Mouse (Mus musculus) intestine, embryonic 14.5 days (tissue): ENCODE measurements at regions not wholly inside any gene's neighbourhood (a gene's known extent, or its start where the extent isn't known, plus 50 kb on each side); places are given as distances from the start of the nearest gene placed in this dataset.
A peak's percentile ranks its signal among the peaks of the same experiment; 100 is the strongest.
"Not testable (repeated sequence)": the region's sequence is repeated elsewhere in the genome, so short reads cannot be mapped to it uniquely, and the experiment has no call there.

Experiments
- ATAC-seq: fragments of 200-750 bp; cut with Nextera tagmentation; replicated peaks from 2 replicates; pipeline ENCODE4 v1.8.0; 2017; ENCODE audit warnings: low read depth, moderate number of reproducible peaks, moderate TSS enrichment, moderate library complexity; ENCODE audit not compliant: low FRiP score, low TSS enrichment
- DNase-seq: peaks from one replicate; pipeline ENCODE4 v3.0.0-alpha.2; 2018; ENCODE audit warnings: low spot score
- H3K27ac ChIP-seq: fragments of 300-500 bp; sonication (generic); 2 replicates; pipeline ENCODE4 v1.5.1; 2014; ENCODE audit warnings: low read depth, mild to moderate bottlenecking, control low read depth
- H3K27me3 ChIP-seq: fragments of 300-500 bp; sonication (generic); replicated peaks from 2 replicates; pipeline ENCODE4 v1.6.1; 2014; ENCODE audit warnings: low read length, control low read depth; ENCODE audit not compliant: control insufficient read depth, insufficient read depth
- H3K36me3 ChIP-seq: fragments of 300-500 bp; sonication (generic); 2 replicates; pipeline ENCODE4 v1.6.1; 2014; ENCODE audit warnings: low read length, control low read depth; ENCODE audit not compliant: control insufficient read depth, insufficient read depth
- H3K4me1 ChIP-seq: fragments of 300-500 bp; sonication (generic); replicated peaks from 2 replicates; pipeline ENCODE4 v1.6.1; 2014; ENCODE audit warnings: low read length, control low read depth, mixed read lengths; ENCODE audit not compliant: control insufficient read depth, insufficient read depth
- H3K4me2 ChIP-seq: fragments of 300-500 bp; sonication (generic); 2 replicates; pipeline ENCODE4 v1.6.1; 2014; ENCODE audit warnings: low read length
- H3K4me3 ChIP-seq: fragments of 300-500 bp; sonication (generic); 2 replicates; pipeline ENCODE4 v1.5.1; 2014; ENCODE audit warnings: low read depth, low read length, control low read depth, mixed read lengths
- H3K9ac ChIP-seq: fragments of 300-500 bp; sonication (generic); 2 replicates; pipeline ENCODE4 v1.6.1; 2014; ENCODE audit warnings: mild to moderate bottlenecking, low read length
- H3K9me3 ChIP-seq: fragments of 300-500 bp; sonication (generic); 2 replicates; pipeline ENCODE4 v1.6.1; 2016; ENCODE audit warnings: low read length, control low read depth; ENCODE audit not compliant: control insufficient read depth
- WGBS: fragments of 180-500 bp; shearing (Covaris S2); extraction: QIAGEN DNeasy Blood & Tissue Kit; methylation state at CpG from one replicate; pipeline ENCODE4 v1.1.7; 2014; 5-methylcytosine and 5-hydroxymethylcytosine counted together

DNA sequence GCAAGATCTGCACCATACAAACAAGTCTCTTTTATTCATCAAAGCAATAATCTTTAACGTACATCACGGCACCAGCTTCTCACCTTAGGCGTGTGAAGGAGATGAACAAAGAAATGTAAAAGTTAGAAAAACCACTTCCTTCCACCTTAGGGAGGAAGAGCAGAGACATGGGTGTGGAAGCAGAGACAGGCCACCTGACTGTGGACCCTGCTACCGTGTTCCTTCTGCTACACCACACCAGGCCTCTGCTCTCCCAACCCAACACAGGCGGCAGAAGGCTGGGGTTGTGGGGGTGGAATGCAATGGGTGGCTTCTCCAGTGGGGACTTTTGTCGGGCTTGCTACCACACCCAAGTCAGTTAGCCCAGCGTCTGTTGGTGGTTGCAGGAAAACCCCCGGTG lies 540.2 kb upstream of the Gm10131 start:
- Histone ChIP-seq H3K9me3 (peaks cover 8% of the 10 kb centered on the region; the same call in 1 of the 2 replicates), H3K36me3 (no peaks in the 10 kb centered on the region), H3K9ac (no peak overlapping the region), H3K27me3 (no peaks in the 10 kb centered on the region), H3K4me1 (no peaks in the 10 kb centered on the region), H3K4me2 (no peak overlapping the region), H3K27ac (no peak overlapping the region), H3K4me3 (no peak overlapping the region)
- 93% methylated on average over 8 of the region's 8 CpGs for WGBS
- DNase-seq (no peak), ATAC-seq (no peak)

DNA sequence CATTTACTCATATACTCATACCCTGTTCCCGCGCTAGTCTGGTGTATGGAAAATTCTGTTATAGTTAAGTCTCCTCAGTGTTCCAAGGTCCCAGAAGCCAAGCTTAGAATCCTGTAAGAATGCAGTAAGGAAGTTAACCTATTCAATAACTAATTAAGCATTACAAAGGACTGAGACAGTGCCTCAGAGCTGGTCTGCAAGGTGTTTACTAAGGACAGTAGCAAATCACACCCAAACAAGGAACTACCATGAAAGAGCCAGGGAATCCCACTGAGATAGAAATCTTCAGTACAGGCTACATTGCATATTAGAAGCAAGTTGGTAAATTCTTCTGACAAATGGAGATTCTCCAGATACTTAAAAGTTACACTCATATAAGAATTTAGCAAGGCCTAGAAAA lies 516.7 kb upstream of the Gm10131 start:
- DNase-seq, H3K4me1 ChIP-seq, H3K27me3 ChIP-seq, ATAC-seq, H3K4me3 ChIP-seq, H3K9me3 ChIP-seq, H3K4me2 ChIP-seq, H3K27ac ChIP-seq, H3K9ac ChIP-seq, H3K36me3 ChIP-seq: not testable (repeated sequence)
- WGBS, result 98% methylated on average over 2 of the region's 2 CpGs

DNA sequence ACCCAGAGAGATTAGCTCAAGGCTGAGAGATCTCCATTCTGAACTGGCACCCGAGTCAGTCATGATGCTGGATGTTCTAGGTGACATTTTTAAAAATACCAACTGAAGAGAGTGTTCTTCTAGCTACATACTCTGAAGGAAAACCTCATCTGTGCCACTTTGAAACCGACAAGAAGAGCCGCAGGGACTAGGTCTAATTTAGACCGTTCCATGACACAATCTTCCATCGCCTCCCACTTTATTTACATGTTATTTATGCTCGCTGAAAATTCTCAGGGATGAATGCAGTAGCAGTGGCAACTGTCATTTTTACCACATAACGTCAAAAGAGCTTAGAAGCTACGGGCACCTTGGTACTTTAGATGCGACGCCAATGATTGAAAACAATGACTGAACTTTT lies 514.1 kb upstream of the Gm10131 start:
- 81% methylated on average over 10 of the region's 10 CpGs for WGBS

DNA sequence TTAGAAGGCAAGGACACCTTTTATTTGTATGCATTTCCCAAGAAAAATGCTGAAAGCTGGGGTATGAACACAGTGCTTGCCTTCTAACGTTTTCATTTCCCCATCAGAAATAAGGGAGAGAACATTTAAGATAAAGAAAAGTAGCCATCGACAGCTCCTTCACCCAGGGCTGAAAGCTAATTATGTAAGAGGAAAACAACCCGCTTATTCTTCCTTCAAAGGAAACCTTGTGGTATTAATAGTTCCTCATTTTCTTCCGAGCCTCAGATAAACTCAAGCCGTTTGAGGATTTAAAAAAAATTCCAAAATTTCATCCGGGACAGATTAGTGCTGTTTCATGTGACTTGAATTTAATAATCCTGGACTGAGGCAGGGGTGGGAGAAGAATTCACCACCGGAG lies 512.2 kb upstream of the Gm10131 start:
- Histone ChIP-seq H3K9ac (no peak overlapping the region), H3K36me3 (no peaks in the 10 kb centered on the region), H3K27ac (no peak overlapping the region), H3K4me3 (no peak overlapping the region), H3K4me1 (no peaks in the 10 kb centered on the region; the same call in 1 of the 2 replicates), H3K9me3 (no peaks in the 10 kb centered on the region), H3K4me2 (no peak overlapping the region), H3K27me3 (no peaks in the 10 kb centered on the region)
- ATAC-seq, result no peak
- WGBS, result 74% methylated on average over 7 of the region's 7 CpGs
- no peak for DNase-seq

More for the DNA sequence above, 514.1 kb upstream of the Gm10131 start:
- Histone ChIP-seq H3K4me2 (no peak overlapping the region), H3K36me3 (no peaks in the 10 kb centered on the region), H3K4me1 (no peaks in the 10 kb centered on the region), H3K9me3 (no peaks in the 10 kb centered on the region), H3K27me3 (no peaks in the 10 kb centered on the region), H3K9ac (no peak overlapping the region), H3K27ac (no peak overlapping the region), H3K4me3 (no peak overlapping the region)
- DNase-seq (no peak), ATAC-seq (no peak)

- H3K9ac ChIP-seq, result no peak overlapping the region
- peak; percentile 94 for ATAC-seq
- no peak overlapping the region for H3K4me3 ChIP-seq
- H3K4me1 ChIP-seq, result no peaks in the 10 kb centered on the region; the same call in 1 of the 2 replicates
- DNase-seq, result peak; percentile 64
- no peaks in the 10 kb centered on the region for H3K36me3 ChIP-seq
- no peaks in the 10 kb centered on the region for H3K9me3 ChIP-seq
- no peaks in the 10 kb centered on the region for H3K27me3 ChIP-seq
- 65% methylated on average over 25 of the region's 25 CpGs for WGBS
- H3K27ac ChIP-seq, result peak overlapping the region; percentile 62
- H3K4me2 ChIP-seq, result peak overlapping the region; percentile 27; the same call in 1 of the 2 replicates
These were observed 510.9 kb upstream of the Gm10131 start for GRCm38 (mm10) chr8:34622177-34623114.

GRCm38 (mm10) chr8:34618046-34618445 lies 506.5 kb upstream of the Gm10131 start:
- H3K36me3 ChIP-seq, result no peaks in the 10 kb centered on the region
- 21% methylated on average over 4 of the region's 5 CpGs for WGBS
- no peak for DNase-seq
- H3K9ac ChIP-seq, result no peak overlapping the region
- H3K4me2 ChIP-seq, result no peak overlapping the region
- no peak overlapping the region for H3K27ac ChIP-seq
- no peaks in the 10 kb centered on the region for H3K27me3 ChIP-seq
- H3K4me3 ChIP-seq, result no peak overlapping the region
- H3K4me1 ChIP-seq, result no peaks in the 10 kb centered on the region; the same call in 1 of the 2 replicates
- H3K9me3 ChIP-seq, result no peaks in the 10 kb centered on the region
- ATAC-seq, result no peak

GRCm38 (mm10) chr8:34614987-34615386 lies 503.4 kb upstream of the Gm10131 start:
- H3K27me3 ChIP-seq, result no peaks in the 10 kb centered on the region
- H3K4me1 ChIP-seq, result no peaks in the 10 kb centered on the region; the same call in 1 of the 2 replicates
- H3K27ac ChIP-seq, result no peak overlapping the region
- ATAC-seq (no peak), DNase-seq (no peak)
- H3K9ac ChIP-seq, result no peak overlapping the region
- WGBS, result 79% methylated on average over 4 of the region's 4 CpGs
- no peaks in the 10 kb centered on the region for H3K36me3 ChIP-seq
- no peak overlapping the region for H3K4me3 ChIP-seq
- no peaks in the 10 kb centered on the region for H3K9me3 ChIP-seq
- no peak overlapping the region for H3K4me2 ChIP-seq

GRCm38 (mm10) chr8:34614031-34614526 lies 502.5 kb upstream of the Gm10131 start:
- Histone ChIP-seq H3K9ac (no peak overlapping the region), H3K9me3 (no peaks in the 10 kb centered on the region), H3K27me3 (no peaks in the 10 kb centered on the region), H3K4me2 (no peak overlapping the region), H3K4me3 (no peak overlapping the region), H3K27ac (no peak overlapping the region), H3K36me3 (no peaks in the 10 kb centered on the region), H3K4me1 (no peaks in the 10 kb centered on the region; the same call in 1 of the 2 replicates)
- WGBS, result 79% methylated on average over 10 of the region's 10 CpGs
- no peak for ATAC-seq
- peak; percentile 41 for DNase-seq
